Mouse (Mus musculus) forebrain, embryonic 11.5 days (tissue): ENCODE measurements around the gene Ms4a18. TPM values are rescaled to one million over a fixed set of nuclear protein-coding genes. Genes with fewer than 3 reads are reported as not detected.

ENCODE experiments used
- polyA plus RNA-seq: library from polyadenylated mRNA; unstranded; fragments of >200 nt; fragmentation: Nextera tagmentation; extraction: Ambion mirVana; gene quantifications from 2 replicates; pipeline ENCODE4 v1.2.1, GENCODE M21; 2014

The Ms4a18 gene
- polyA plus RNA-seq, 1 experiment from 2014 or later: not detected

Other genes starting within 250 kb of the Ms4a18 start
- gene Cd6, start 188.0 kb downstream of the Ms4a18 start, polyA plus RNA-seq: 0.28 TPM in 1 of 2 replicates, not detected in the other
- 0.19 and 0.20 TPM in 2 replicates for gene Slc15a3, start 178.3 kb downstream of the Ms4a18 start, polyA plus RNA-seq
- 87.1 and 95.1 TPM in 2 replicates for gene Tmem132a, start 148.1 kb downstream of the Ms4a18 start, polyA plus RNA-seq
- gene Tmem109, start 136.0 kb downstream of the Ms4a18 start, polyA plus RNA-seq: 44.3 and 45.9 TPM in 2 replicates
- gene Prpf19, start 122.8 kb downstream of the Ms4a18 start, polyA plus RNA-seq: 50.9 and 55.5 TPM in 2 replicates
- not detected in 2 replicates for gene Zp1, start 97.4 kb downstream of the Ms4a18 start, polyA plus RNA-seq
- gene Ptgdr2, start 80.9 kb downstream of the Ms4a18 start, polyA plus RNA-seq: 0.09 TPM in 1 of 2 replicates, not detected in the other
- 28.1 and 31.2 TPM in 2 replicates for gene Ccdc86, start 68.8 kb downstream of the Ms4a18 start, polyA plus RNA-seq
- gene Ms4a10, start 43.4 kb downstream of the Ms4a18 start, polyA plus RNA-seq: not detected in 2 replicates
- gene Ms4a15, start 24.8 kb downstream of the Ms4a18 start, polyA plus RNA-seq: not detected in 2 replicates
- not detected in 2 replicates for gene Ms4a8a, start 63.1 kb upstream of the Ms4a18 start, polyA plus RNA-seq
- gene 1700017D01Rik, start 112.8 kb upstream of the Ms4a18 start, polyA plus RNA-seq: not detected in 2 replicates
- not detected in 2 replicates for gene 1700025F22Rik, start 147.3 kb upstream of the Ms4a18 start, polyA plus RNA-seq
- gene Ms4a13, start 178.7 kb upstream of the Ms4a18 start, polyA plus RNA-seq: not detected in 2 replicates
- not detected in 2 replicates for gene Ms4a12, start 214.4 kb upstream of the Ms4a18 start, polyA plus RNA-seq
- not detected in 2 replicates for gene Ms4a1, start 248.2 kb upstream of the Ms4a18 start, polyA plus RNA-seq